Mouse (Mus musculus): ENCODE results near the gene Nacad.

DNA sequence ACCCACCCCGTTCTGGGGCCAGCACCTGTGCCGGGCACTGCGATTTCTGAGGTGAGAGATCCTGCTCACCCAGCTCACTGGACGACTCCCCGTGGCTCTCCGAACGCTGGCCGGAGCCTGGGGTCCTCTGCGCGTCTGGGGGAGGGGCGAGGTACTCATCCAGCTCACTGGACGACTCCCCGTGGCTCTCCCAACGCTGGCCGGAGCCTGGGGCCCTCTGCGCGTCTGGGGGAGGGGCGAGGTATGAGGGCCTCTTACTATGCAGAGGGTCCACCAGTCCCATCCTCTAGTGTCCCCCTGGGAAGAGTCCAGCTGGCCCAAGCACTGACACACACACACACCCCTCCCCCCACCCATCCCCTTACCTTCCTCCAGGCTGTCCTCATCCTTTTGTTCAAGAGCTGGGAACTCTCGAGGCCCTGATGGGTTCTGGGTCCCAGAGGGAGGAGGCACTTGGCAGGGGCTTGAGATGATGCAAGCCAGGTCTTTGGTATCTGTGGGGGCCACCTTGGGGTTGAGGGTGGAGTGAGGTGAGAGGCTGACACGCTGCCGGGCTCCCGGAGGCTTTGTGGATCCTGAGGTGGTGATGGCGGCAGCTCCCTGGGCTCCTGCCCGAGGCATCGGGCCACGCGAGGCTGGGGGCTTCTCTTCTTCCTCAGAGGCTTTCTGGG is 6.7 kb downstream of the Nacad start:
- TF ChIP-seq EP300 (IDR thresholded peaks at IDR 0.05; ENCODE audit: insufficient read depth, low read depth, low read length), result no peak
- TF ChIP-seq POLR2A (IDR thresholded peaks at IDR 0.05; ENCODE audit: insufficient read depth, low read length), result no peak
- TF ChIP-seq CTCF (IDR thresholded peaks at IDR 0.05; ENCODE audit: low read depth, low read length), result no peak
